Mouse (Mus musculus): ENCODE measurements around the gene Ltbp1. TPM values are rescaled to one million over a fixed set of nuclear protein-coding genes. Genes with fewer than 3 reads are reported as not detected.
A peak's percentile ranks its signal among the peaks of the same experiment; 100 is the strongest.
"Not testable (repeated sequence)": the region's sequence is repeated elsewhere in the genome, so short reads cannot be mapped to it uniquely, and the experiment has no call there.

Ltbp1 gene
- total RNA-seq, 4 experiments from 2014 or later = 35.7 to 46.0 (median 42.1) TPM

GRCm38 (mm10) chr17:75110252-75111205 lies 105.2 kb downstream of the Ltbp1 start:
- DNase-seq (ENCODE audit: low spot score) = no peak

- no peak for DNase-seq (ENCODE audit: low spot score)
Measured at GRCm38 (mm10) chr17:75115594-75115993, 110.2 kb downstream of the Ltbp1 start.

GRCm38 (mm10) chr17:75118896-75119295 lies 113.5 kb downstream of the Ltbp1 start:
- DNase-seq (ENCODE audit: low spot score) = no peak

GRCm38 (mm10) chr17:75119422-75119821 lies 114.1 kb downstream of the Ltbp1 start:
- peak; percentile 32 for DNase-seq (ENCODE audit: low spot score)

- DNase-seq (ENCODE audit: low spot score) = no peak
Measured at GRCm38 (mm10) chr17:75120071-75120470, 114.7 kb downstream of the Ltbp1 start.

- no peak for DNase-seq (ENCODE audit: low spot score)
Measured at GRCm38 (mm10) chr17:75122584-75123282, 117.4 kb downstream of the Ltbp1 start.

GRCm38 (mm10) chr17:75128337-75128935 lies 123.1 kb downstream of the Ltbp1 start:
- peak; percentile 73 for DNase-seq (ENCODE audit: low spot score)

- DNase-seq (ENCODE audit: low spot score) = no peak
Measured at GRCm38 (mm10) chr17:75133983-75134382, 128.6 kb downstream of the Ltbp1 start.

GRCm38 (mm10) chr17:75139731-75140130 lies 134.4 kb downstream of the Ltbp1 start:
- DNase-seq (ENCODE audit: low spot score) = no peak

- not testable (repeated sequence) for DNase-seq (ENCODE audit: low spot score)
Measured at GRCm38 (mm10) chr17:75142845-75143244, 137.5 kb downstream of the Ltbp1 start.

- DNase-seq (ENCODE audit: low spot score) = no peak
Measured at GRCm38 (mm10) chr17:75143927-75144326, 138.6 kb downstream of the Ltbp1 start.

- DNase-seq (ENCODE audit: low spot score) = no peak
Measured at GRCm38 (mm10) chr17:75147218-75147617, 141.8 kb downstream of the Ltbp1 start.

GRCm38 (mm10) chr17:75151800-75152199 lies 146.4 kb downstream of the Ltbp1 start:
- peak; percentile 36 for DNase-seq (ENCODE audit: low spot score)

- no peak for DNase-seq (ENCODE audit: low spot score)
Measured at GRCm38 (mm10) chr17:75153088-75153487, 147.7 kb downstream of the Ltbp1 start.

- DNase-seq (ENCODE audit: low spot score) = no peak
Measured at GRCm38 (mm10) chr17:75158385-75158784, 153.0 kb downstream of the Ltbp1 start.

GRCm38 (mm10) chr17:75159066-75159787 lies 153.9 kb downstream of the Ltbp1 start:
- no peak for DNase-seq (ENCODE audit: low spot score)

GRCm38 (mm10) chr17:75161062-75161461 lies 155.7 kb downstream of the Ltbp1 start:
- DNase-seq (ENCODE audit: low spot score) = no peak

GRCm38 (mm10) chr17:75161931-75162330 lies 156.6 kb downstream of the Ltbp1 start:
- no peak for DNase-seq (ENCODE audit: low spot score)

- DNase-seq (ENCODE audit: low spot score) = no peak
Measured at GRCm38 (mm10) chr17:75164566-75164965, 159.2 kb downstream of the Ltbp1 start.

GRCm38 (mm10) chr17:75168572-75169200 lies 163.3 kb downstream of the Ltbp1 start:
- DNase-seq (ENCODE audit: low spot score) = no peak

GRCm38 (mm10) chr17:75171659-75172058 lies 166.3 kb downstream of the Ltbp1 start:
- no peak for DNase-seq (ENCODE audit: low spot score)

Measured in heart, adult 8-10 months (tissue).